Mouse (Mus musculus) liver, embryonic 15.5 days (tissue): ENCODE measurements at regions not wholly inside any gene's neighbourhood (a gene's known extent, or its start where the extent isn't known, plus 50 kb on each side); places are given as distances from the start of the nearest gene placed in this dataset.

Experiments used
- ATAC-seq: fragments of 200-750 bp; cut with Nextera tagmentation; 2 replicates; pipeline ENCODE4 v1.8.0; 2017; ENCODE audit warnings: moderate number of reproducible peaks, mild to moderate bottlenecking, moderate library complexity; ENCODE audit not compliant: insufficient read depth
- H3K27ac ChIP-seq: fragments of 300-500 bp; sonication (generic); replicated peaks from 2 replicates; pipeline ENCODE4 v1.5.1; 2015; ENCODE audit warnings: mild to moderate bottlenecking, inconsistent platforms
- H3K27me3 ChIP-seq: fragments of 300-500 bp; sonication (generic); 2 replicates; pipeline ENCODE4 v1.6.1; 2015; ENCODE audit warnings: mild to moderate bottlenecking, inconsistent platforms
- H3K36me3 ChIP-seq: fragments of 300-500 bp; sonication (generic); replicated peaks from 2 replicates; pipeline ENCODE4 v1.6.1; 2015; ENCODE audit warnings: moderate library complexity, mild to moderate bottlenecking, inconsistent platforms
- H3K4me1 ChIP-seq: fragments of 300-500 bp; sonication (generic); replicated peaks from 2 replicates; pipeline ENCODE4 v1.6.1; 2015; ENCODE audit warnings: inconsistent platforms
- H3K4me2 ChIP-seq: fragments of 300-500 bp; sonication (generic); 2 replicates; pipeline ENCODE4 v1.6.1; 2015; ENCODE audit warnings: moderate library complexity, mild to moderate bottlenecking, inconsistent platforms
- H3K4me3 ChIP-seq: fragments of 300-500 bp; sonication (generic); replicated peaks from 2 replicates; pipeline ENCODE4 v1.5.1; 2015; ENCODE audit warnings: mild to moderate bottlenecking, inconsistent platforms
- H3K9ac ChIP-seq: fragments of 300-500 bp; sonication (generic); 2 replicates; pipeline ENCODE4 v1.6.1; 2015; ENCODE audit warnings: moderate library complexity, mild to moderate bottlenecking, inconsistent platforms
- H3K9me3 ChIP-seq: fragments of 300-500 bp; sonication (generic); replicated peaks from 2 replicates; pipeline ENCODE4 v1.6.1; 2016; ENCODE audit warnings: inconsistent platforms
- WGBS: fragments of 180-500 bp; shearing (Covaris S2); methylation state at CpG from one replicate; pipeline ENCODE4 v1.1.7; 2015; ENCODE audit warnings: mixed read lengths; ENCODE audit not compliant: insufficient replicate concordance; 5-methylcytosine and 5-hydroxymethylcytosine counted together

DNA sequence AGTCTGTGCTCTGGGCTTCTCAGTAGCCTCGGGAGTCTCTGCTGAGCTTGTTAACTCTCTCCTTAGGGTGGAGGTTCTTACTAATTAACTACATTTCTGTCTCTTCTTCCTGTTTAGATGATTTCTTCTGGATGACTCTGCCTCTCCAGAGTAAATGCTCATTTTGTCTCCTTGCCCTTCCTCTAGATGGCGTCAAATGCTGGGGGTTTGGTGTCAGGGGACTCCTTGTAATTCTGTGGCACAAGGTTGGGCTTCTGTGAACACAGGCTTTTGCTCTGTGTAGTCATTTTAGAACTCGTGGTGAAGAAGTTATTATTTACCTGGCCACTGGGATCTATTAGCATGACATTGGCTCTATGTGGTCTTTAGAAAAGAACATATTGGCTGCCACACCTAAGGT lies 298.4 kb downstream of the Ndfip2 start:
- no peak for ATAC-seq
- Histone ChIP-seq H3K4me1 (no peaks in the 10 kb centered on the region), H3K27me3 (no peaks in the 10 kb centered on the region), H3K9me3 (no peaks in the 10 kb centered on the region), H3K4me3 (no peak overlapping the region), H3K27ac (no peak overlapping the region), H3K4me2 (no peak overlapping the region), H3K9ac (no peak overlapping the region), H3K36me3 (no peaks in the 10 kb centered on the region)
- 30% methylated on average over 3 of the region's 3 CpGs for WGBS

DNA sequence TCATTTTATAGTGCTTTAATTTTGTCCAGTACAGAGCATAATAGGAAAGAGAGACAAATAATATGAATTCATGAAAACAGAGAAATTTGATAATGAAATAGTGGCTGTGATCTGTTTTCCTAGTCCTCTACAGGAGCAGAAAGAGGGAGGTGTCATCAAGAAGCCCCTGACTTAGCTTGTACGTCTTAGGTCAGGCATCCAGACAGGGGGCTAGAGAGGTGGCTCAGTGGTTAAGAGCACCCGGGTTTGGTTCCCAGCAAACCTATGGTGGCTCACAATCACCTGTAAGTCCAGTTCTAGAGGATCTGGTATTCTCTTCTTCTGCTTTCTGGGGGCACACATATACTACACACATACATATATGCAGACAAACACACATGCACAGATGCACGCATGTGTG lies 285.7 kb downstream of the Ndfip2 start:
- H3K4me1 ChIP-seq: no peaks in the 10 kb centered on the region
- no peaks in the 10 kb centered on the region for H3K27me3 ChIP-seq
- no peak overlapping the region for H3K9ac ChIP-seq
- no peaks in the 10 kb centered on the region for H3K36me3 ChIP-seq
- H3K9me3 ChIP-seq: no peaks in the 10 kb centered on the region
- H3K27ac ChIP-seq: no peak overlapping the region
- no peak overlapping the region for H3K4me2 ChIP-seq
- WGBS: 65% methylated on average over 3 of the region's 3 CpGs
- ATAC-seq: no peak
- no peak overlapping the region for H3K4me3 ChIP-seq

DNA sequence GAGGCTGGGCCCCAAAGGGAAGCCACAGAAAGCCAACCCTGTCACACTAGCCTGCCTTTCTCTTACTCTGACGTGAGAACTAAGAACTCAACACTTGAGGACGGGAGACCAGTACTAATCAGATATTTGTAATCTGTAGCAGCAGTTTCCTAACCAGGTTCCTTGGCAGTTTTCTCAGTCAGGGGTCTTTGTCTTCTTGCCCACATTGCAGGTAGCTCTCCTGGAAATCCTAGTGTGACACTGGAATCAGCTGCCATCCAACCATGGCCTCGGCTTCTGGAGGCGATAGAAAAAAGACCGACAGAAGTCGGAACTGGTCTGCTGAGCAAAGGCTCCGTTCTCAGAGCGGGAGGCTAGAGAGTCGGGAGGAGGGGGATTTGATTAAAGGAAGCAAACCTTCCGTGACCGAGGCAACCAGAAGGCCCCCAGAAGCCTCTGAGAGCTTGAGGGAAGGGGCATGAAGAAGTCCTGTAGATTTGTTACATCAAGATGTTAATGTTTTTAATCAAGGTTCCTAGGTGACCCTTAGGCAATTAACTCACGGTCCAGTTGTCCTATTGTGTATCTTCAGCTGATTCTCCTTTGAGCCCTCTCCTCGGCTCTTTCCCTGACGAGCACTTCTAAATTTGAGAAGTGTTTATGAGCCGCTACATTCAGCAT lies 284.2 kb downstream of the Ndfip2 start:
- H3K9ac ChIP-seq: no peak overlapping the region
- H3K4me2 ChIP-seq: no peak overlapping the region
- H3K27me3 ChIP-seq: no peaks in the 10 kb centered on the region
- no peak overlapping the region for H3K27ac ChIP-seq
- 20% methylated on average over 15 of the region's 15 CpGs for WGBS
- ATAC-seq: no peak
- H3K4me3 ChIP-seq: no peak overlapping the region
- H3K9me3 ChIP-seq: no peaks in the 10 kb centered on the region
- no peaks in the 10 kb centered on the region for H3K36me3 ChIP-seq
- H3K4me1 ChIP-seq: no peaks in the 10 kb centered on the region

DNA sequence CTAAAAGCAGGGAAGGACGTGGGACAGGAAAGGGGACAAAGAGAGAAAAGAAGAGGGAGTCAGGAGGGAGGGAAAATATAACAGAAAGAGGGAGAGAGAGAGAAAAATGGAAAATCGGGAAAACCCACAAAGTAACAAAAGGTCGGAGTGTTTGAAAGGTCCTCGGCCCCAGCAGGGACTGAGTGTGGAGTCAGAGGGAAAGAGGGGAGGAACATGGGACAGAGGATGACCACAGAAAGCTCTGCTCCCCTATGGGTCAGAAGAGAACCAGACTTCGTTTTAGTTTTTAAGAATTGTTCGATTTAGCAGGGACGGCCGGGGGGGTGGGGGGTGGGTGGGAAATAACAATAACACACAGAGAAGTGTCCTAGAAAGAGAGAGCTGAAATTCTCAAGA lies 283.7 kb downstream of the Ndfip2 start:
- Histone ChIP-seq H3K27me3 (no peaks in the 10 kb centered on the region), H3K9me3 (no peaks in the 10 kb centered on the region), H3K4me1 (no peaks in the 10 kb centered on the region), H3K27ac (no peak overlapping the region), H3K36me3 (no peaks in the 10 kb centered on the region), H3K4me3 (no peak overlapping the region), H3K9ac (no peak overlapping the region), H3K4me2 (no peak overlapping the region)
- ATAC-seq: no peak
- WGBS: 55% methylated on average over 8 of the region's 8 CpGs

DNA sequence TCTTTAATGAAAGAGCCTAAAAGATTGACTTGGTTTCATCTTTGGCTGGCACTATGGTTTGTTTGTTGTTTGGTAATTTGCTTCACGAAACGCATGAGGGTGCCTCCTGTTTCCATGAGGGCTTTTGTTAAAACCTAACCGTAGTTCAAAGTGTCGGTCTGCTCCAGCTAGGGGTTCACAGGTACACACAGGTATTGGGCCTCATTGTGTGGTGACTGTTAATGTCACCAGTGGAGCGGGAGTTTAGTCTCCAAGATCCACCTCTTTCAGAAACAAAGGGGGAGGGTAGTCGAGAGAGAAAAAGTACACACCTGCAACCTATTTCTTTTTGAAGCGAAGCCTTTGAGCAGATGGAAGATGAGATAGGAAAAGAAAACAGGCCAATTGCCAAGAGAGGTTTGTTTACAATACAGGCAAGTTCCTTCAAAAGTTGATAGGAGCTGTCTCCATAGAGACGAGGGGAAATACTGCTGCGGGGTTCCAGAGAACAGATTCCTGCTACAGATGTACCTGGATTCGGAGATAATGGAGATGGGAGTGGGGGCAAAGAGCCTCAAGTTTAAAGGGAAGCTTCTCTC lies 273.9 kb downstream of the Ndfip2 start:
- H3K27ac ChIP-seq: no peak overlapping the region
- H3K4me3 ChIP-seq: no peak overlapping the region
- H3K4me2 ChIP-seq: no peak overlapping the region
- no peak overlapping the region for H3K9ac ChIP-seq
- H3K36me3 ChIP-seq: no peaks in the 10 kb centered on the region
- no peaks in the 10 kb centered on the region for H3K4me1 ChIP-seq
- WGBS: 49% methylated on average over 10 of the region's 10 CpGs
- no peak for ATAC-seq
- H3K9me3 ChIP-seq: no peaks in the 10 kb centered on the region
- H3K27me3 ChIP-seq: no peaks in the 10 kb centered on the region

DNA sequence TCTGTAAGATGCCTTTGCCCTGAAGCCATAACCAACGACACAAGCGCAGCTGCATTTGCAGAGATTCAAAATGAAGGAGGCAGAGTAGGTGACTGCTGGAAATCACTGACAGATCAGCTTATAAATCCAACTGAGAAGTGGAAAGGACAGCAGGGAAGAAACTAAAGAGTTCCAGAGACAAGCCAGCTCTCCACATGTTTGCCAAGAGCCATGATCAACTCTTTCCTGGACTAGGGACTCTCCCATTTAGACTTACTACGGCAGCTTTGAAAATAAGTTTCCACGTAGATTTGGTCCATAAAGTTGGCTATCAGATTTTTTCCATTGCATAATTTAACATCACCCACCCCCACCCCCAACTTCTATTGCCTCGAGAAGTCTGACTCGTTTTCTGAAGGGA lies 269.7 kb downstream of the Ndfip2 start:
- Histone ChIP-seq H3K27ac (no peak overlapping the region), H3K4me3 (no peak overlapping the region), H3K4me1 (no peaks in the 10 kb centered on the region), H3K27me3 (no peaks in the 10 kb centered on the region), H3K9me3 (no peaks in the 10 kb centered on the region), H3K4me2 (no peak overlapping the region), H3K9ac (no peak overlapping the region), H3K36me3 (no peaks in the 10 kb centered on the region)
- WGBS: 67% methylated on average over 6 of the region's 6 CpGs
- no peak for ATAC-seq

DNA sequence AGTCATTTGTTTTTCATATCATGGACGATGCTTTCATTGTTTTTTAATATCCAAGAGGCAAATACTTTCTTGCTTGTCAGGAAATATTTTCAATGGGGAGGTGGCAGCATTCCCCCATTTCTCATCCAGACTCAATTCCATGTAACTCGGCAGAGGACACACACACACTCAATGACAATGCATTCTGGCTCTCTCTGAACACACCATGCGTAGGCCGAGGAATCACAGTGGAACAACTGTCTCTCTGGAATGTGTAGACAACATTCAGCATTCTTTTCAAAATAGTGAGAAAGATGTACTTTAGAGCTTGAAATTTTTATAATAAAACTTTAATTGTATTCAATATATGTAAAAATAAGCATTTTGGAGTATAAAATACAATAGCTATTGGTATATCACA lies 265.5 kb downstream of the Ndfip2 start:
- no peak overlapping the region for H3K4me2 ChIP-seq
- no peaks in the 10 kb centered on the region for H3K9me3 ChIP-seq
- WGBS: 70% methylated on average over 4 of the region's 4 CpGs
- no peaks in the 10 kb centered on the region for H3K27me3 ChIP-seq
- H3K27ac ChIP-seq: no peak overlapping the region
- no peak overlapping the region for H3K9ac ChIP-seq
- ATAC-seq: no peak
- H3K4me1 ChIP-seq: no peaks in the 10 kb centered on the region
- no peaks in the 10 kb centered on the region for H3K36me3 ChIP-seq
- no peak overlapping the region for H3K4me3 ChIP-seq

DNA sequence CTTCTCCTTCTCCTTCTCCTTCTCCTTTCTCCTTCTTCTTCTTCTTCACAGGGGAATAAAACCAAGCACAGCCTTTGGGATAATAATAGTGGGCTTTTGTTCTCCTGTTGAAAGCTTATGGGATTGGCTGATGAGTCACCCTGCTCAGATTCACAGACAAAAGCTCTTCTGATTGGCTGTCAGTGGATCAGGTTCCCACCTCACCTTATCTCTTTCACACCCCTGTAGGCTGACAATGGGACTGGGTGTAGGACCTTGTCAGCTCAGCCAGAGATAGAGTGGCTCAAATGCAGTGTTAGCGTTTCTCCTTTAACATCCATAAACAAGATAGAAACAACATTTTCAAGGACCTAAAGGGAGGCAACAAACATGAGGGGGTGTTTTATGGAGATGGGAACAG lies 263.9 kb downstream of the Ndfip2 start:
- no peak for ATAC-seq
- Histone ChIP-seq H3K4me3 (no peak overlapping the region), H3K4me2 (no peak overlapping the region), H3K36me3 (no peaks in the 10 kb centered on the region), H3K27me3 (no peaks in the 10 kb centered on the region), H3K4me1 (no peaks in the 10 kb centered on the region), H3K27ac (no peak overlapping the region), H3K9me3 (no peaks in the 10 kb centered on the region), H3K9ac (no peak overlapping the region)
- WGBS: 20% methylated on average over 1 of the region's 1 CpGs

DNA sequence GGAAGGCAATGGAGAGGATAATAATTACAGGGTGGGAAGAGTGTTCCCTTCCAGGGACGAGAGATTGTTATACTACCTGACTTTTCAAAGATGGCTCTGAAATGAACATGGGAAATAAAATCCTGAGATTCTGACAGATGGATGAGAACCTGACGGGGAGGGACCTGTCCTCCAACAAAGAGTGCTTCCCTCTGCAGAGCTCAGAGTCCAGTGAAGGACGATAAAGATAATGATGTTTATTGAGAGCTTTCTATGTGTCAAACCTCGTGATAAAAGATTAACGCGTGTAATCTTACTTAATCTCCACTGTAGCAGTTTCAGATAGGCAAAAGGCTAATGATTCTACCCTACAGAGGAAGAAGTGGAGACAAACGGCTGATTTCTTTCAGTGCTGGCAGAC lies 260.3 kb downstream of the Ndfip2 start:
- Histone ChIP-seq H3K9ac (no peak overlapping the region), H3K9me3 (no peaks in the 10 kb centered on the region), H3K27ac (no peak overlapping the region), H3K4me2 (no peak overlapping the region), H3K27me3 (no peaks in the 10 kb centered on the region), H3K4me1 (no peaks in the 10 kb centered on the region), H3K36me3 (no peaks in the 10 kb centered on the region), H3K4me3 (no peak overlapping the region)
- 47% methylated on average over 7 of the region's 7 CpGs for WGBS
- no peak for ATAC-seq

DNA sequence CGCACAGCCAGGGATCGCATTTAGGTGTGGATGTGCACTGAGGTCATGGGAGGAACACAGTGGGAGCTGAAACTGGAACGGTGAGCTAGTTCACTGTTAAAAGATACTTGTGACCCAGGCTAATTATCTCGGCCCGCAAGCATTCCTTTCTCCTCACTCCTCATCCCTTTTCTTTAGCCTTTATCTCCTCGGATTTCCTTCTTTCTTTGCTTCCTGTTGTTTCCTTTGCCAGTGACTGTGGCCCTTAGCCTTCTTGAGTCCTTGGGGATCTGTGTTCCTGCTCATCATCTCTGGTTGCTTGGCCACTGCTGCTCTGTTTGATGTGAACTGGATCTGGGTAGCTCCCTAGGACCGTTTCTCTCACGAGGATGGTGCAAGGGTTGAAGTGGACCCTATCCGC lies 256.0 kb downstream of the Ndfip2 start:
- Histone ChIP-seq H3K4me2 (no peak overlapping the region), H3K4me1 (no peaks in the 10 kb centered on the region), H3K4me3 (no peak overlapping the region), H3K9ac (no peak overlapping the region), H3K27ac (no peak overlapping the region), H3K36me3 (no peaks in the 10 kb centered on the region), H3K27me3 (no peaks in the 10 kb centered on the region), H3K9me3 (no peaks in the 10 kb centered on the region)
- ATAC-seq: no peak
- 48% methylated on average over 9 of the region's 9 CpGs for WGBS

DNA sequence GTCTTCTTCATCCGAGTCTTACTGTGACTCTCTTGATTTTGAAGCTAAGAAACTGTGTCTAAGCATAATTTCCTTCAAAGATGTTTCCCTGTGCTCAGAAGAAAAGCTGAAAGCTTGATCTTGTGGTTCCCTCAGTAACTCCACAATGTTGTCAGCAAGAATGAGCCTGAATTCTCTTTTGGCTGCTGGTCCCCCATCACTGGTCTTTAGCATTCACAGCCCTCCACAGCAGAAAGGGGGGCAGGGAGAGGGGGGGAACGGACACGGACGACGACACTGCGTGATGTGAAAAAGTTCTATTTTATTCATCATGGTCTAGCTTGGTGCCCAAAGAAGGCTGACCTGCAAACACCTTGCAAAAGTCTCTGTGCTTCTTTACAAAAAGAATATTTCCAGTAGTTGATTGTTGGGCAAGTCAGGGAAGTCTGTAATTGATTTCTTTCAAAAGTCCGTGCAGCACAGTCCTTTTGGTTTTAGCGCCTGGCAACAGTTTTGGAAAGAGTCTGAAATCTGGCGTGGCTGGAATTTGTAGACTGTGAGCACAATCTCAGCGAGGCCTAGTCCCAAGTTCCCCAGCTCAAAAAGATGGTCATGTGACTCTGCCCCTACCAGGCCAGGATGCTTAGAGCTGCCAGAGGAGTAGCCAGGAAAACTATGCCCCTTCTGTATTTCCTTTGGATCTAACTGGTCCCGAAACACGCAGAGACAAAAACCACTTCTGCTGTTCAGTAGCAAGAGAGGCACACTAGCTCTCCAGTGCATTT lies 254.7 kb downstream of the Ndfip2 start:
- H3K27me3 ChIP-seq: no peaks in the 10 kb centered on the region
- no peaks in the 10 kb centered on the region for H3K4me1 ChIP-seq
- H3K4me3 ChIP-seq: no peak overlapping the region
- no peak for ATAC-seq
- no peak overlapping the region for H3K9ac ChIP-seq
- WGBS: 72% methylated on average over 12 of the region's 12 CpGs
- no peak overlapping the region for H3K27ac ChIP-seq
- H3K9me3 ChIP-seq: no peaks in the 10 kb centered on the region
- no peaks in the 10 kb centered on the region for H3K36me3 ChIP-seq
- no peak overlapping the region for H3K4me2 ChIP-seq
